Mouse (Mus musculus): ENCODE data around the gene Pla2g3. TPM values are rescaled to one million over a fixed set of nuclear protein-coding genes. Genes with fewer than 3 reads are reported as not detected.

The Pla2g3 gene
- polyA plus RNA-seq, 1 experiment, result 0.62 TPM

DNA sequence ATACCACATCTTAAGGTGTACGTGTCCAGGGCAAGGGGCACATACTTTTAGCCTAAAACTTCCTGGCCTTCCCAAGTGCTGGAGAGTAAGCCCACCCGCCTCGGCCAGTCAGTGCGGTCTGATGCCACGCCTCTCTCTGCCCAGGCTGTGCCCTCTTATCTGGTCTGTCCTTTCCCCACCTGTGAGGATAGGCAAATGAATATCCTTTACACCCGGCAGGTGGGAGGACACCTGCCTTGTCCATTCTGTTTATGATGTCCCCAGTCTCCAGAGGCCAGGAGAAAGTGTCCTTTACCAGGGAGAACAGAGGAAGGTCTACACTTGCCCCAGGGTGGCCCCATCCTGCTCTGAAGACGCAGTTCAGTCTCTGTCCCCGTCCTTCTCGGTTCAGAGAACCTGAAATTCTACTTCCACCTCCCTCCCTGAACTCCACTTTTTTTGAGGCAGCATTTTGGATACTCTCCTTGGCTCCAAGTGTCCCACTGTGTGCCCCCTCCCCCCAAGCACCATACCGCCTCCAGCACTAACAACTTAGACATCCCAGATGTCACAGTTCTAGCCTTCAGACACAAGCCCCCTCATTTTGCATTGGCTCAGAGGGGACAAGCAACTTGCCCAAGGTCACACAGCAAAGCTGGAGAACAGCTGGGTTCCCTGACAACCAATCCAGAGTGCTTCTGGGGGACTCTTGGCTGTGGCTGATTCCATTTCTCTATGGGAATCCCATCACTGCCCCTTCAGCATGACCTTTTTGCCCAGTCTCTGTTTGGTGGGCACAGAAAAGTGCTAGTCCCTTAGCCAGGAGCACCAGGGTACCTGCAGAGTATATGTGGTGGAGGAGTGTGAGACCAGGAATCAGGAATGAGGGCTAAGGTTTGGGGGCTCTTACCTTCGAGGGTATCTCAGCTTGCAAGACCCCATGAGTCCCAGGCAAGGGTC lies 15.9 kb downstream of the Pla2g3 start:
- no peak overlapping the region for H3K4me3 ChIP-seq
- TF ChIP-seq MYOD1 (IDR thresholded peaks at IDR 0.05; ENCODE audit: control insufficient read depth in 1 of 3, insufficient read length in 2 of 3, low read depth in 2 of 3) (no peak), CEBPB (IDR thresholded peaks at IDR 0.05; ENCODE audit: insufficient read depth, poor library complexity, severe bottlenecking) (no peak), TCF12 (IDR thresholded peaks at IDR 0.05; ENCODE audit: insufficient read depth, poor library complexity, severe bottlenecking) (no peak), TCF3 (IDR thresholded peaks at IDR 0.05; ENCODE audit: insufficient read length, low read depth) (no peak), MAX (IDR thresholded peaks at IDR 0.05; ENCODE audit: low read depth) (no peak), E2F4 (IDR thresholded peaks at IDR 0.05; ENCODE audit: insufficient read depth) (no peak), POLR2AphosphoS2 (IDR thresholded peaks at IDR 0.05; ENCODE audit: insufficient read length, low read depth) (no peak), USF1 (IDR thresholded peaks at IDR 0.05; ENCODE audit: low read depth) (no peak), SRF (IDR thresholded peaks at IDR 0.05; ENCODE audit: control insufficient read depth, insufficient read length, low read depth) (no peak), POLR2A (IDR thresholded peaks at IDR 0.05; ENCODE audit: insufficient read length, low read depth) (no peak), REST (IDR thresholded peaks at IDR 0.05; ENCODE audit: insufficient read depth, insufficient read length) (no peak)
- peaks cover 12% of the 10 kb centered on the region for H3K27me3 ChIP-seq (ENCODE audit: control insufficient read depth, insufficient read depth, insufficient read length)
- peak overlapping the region; percentile 25 for H3K4me2 ChIP-seq (ENCODE audit: low read depth)
- no peaks in the 10 kb centered on the region for H3K79me2 ChIP-seq (ENCODE audit: control insufficient read depth, insufficient read depth)
- H3ac ChIP-seq (ENCODE audit: control insufficient read depth, insufficient read length), result no peak overlapping the region
- no peaks in the 10 kb centered on the region for H3K36me3 ChIP-seq (ENCODE audit: control insufficient read depth, insufficient read depth)

DNA sequence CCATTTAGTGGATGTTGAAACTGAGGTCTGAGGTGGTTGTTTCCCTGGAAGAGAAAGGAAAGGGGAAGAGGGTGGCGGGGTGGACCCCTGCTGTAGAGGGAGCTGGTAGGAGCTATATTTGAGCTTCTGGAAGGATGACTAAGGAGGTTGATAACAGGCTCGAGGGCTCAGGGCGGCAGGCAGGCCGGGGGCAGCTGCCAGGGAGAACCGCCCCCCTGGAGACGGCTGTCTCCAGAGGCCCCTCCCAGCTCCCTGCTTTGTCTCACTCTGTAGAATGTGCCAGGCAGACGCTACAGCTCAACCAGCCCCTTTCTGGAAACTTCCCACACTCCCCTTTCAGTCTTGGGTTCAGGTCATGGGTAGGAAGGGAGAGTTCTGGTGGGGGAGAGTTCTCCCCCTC lies 20.1 kb downstream of the Pla2g3 start:
- H3K4me2 ChIP-seq (ENCODE audit: low read depth), result peak overlapping the region; percentile 53

DNA sequence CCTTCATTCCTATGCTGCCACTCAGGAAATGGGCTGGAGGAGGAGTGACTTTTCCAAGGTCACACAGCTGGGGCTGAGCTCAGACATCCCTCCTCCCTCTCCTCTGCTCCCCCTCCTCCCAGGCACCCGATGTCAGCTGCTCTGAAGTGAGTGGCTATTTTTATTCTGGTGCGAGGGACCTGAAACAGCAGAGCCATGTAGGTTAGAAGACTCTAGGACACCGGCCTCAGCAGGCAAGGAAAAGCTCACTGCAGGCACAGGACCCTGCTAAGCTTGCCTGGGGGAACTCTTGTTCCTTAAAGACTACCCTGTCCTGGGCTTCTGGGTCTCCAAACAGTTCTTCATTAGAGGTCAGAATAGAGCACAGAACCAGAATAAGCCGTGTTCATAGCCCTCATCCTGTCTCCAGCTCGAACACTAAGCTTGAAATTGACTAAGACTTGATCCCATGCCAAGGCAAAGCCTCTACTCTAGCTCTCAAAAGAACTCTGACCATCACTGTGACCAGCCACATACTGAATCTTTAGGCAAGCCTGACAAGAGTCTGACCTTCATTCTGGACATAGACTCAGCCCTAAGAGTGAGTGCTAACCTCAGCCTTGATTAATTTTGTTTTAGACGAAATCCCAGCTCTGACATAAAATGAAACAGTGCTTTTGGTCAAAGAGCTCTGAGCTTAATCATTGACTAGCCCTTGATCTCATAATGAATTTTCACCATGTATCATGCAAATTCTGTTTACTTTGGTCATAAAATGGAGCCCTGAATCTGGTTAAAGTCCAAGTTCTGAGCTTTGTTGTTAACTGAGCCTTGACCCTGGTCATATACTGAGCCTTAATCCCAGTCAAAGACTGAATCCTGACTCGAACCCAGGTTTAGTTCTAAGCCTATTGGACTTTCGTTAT lies 21.3 kb downstream of the Pla2g3 start:
- TF ChIP-seq MYOD1 (IDR thresholded peaks at IDR 0.05; ENCODE audit: control insufficient read depth in 1 of 3, insufficient read length in 2 of 3, low read depth in 2 of 3) (peak in 2 of 3 experiments; percentile 17 to 82), TCF12 (IDR thresholded peaks at IDR 0.05; ENCODE audit: insufficient read depth, poor library complexity, severe bottlenecking) (peak; percentile 21), MAX (IDR thresholded peaks at IDR 0.05; ENCODE audit: low read depth) (no peak), MYOG (IDR thresholded peaks at IDR 0.05; ENCODE audit: control insufficient read depth in 1 of 3, insufficient read depth in 1 of 3, insufficient read length in 2 of 3, low read depth in 2 of 3) (peak; percentile 41 to 85 (median 59)), USF1 (IDR thresholded peaks at IDR 0.05; ENCODE audit: low read depth) (no peak), POLR2A (IDR thresholded peaks at IDR 0.05; ENCODE audit: insufficient read length, low read depth) (peak; percentile 33), POLR2AphosphoS2 (IDR thresholded peaks at IDR 0.05; ENCODE audit: insufficient read length, low read depth) (no peak)
- Histone ChIP-seq H3K36me3 (ENCODE audit: control insufficient read depth, insufficient read depth) (no peaks in the 10 kb centered on the region), H3K79me2 (ENCODE audit: control insufficient read depth, insufficient read depth) (no peaks in the 10 kb centered on the region), H3K4me3 (no peak overlapping the region), H3K4me2 (ENCODE audit: low read depth) (peak overlapping the region; percentile 63), H3K27me3 (ENCODE audit: control insufficient read depth, insufficient read depth, insufficient read length) (no peaks in the 10 kb centered on the region), H3ac (ENCODE audit: control insufficient read depth, insufficient read length) (no peak overlapping the region)

More for the DNA sequence above, 20.1 kb downstream of the Pla2g3 start:
- H3K79me2 ChIP-seq (ENCODE audit: control insufficient read depth, insufficient read depth), result no peaks in the 10 kb centered on the region
- H3K4me3 ChIP-seq, result no peak overlapping the region
- H3ac ChIP-seq (ENCODE audit: control insufficient read depth, insufficient read length), result no peak overlapping the region
- H3K36me3 ChIP-seq (ENCODE audit: control insufficient read depth, insufficient read depth), result no peaks in the 10 kb centered on the region
- TF ChIP-seq REST (IDR thresholded peaks at IDR 0.05; ENCODE audit: insufficient read depth, insufficient read length) (no peak), MYOD1 (IDR thresholded peaks at IDR 0.05; ENCODE audit: control insufficient read depth in 1 of 3, insufficient read length in 2 of 3, low read depth in 2 of 3) (peak in 2 of 3 experiments; percentile 45 to 83), MYOG (IDR thresholded peaks at IDR 0.05; ENCODE audit: control insufficient read depth in 1 of 3, insufficient read depth in 1 of 3, insufficient read length in 2 of 3, low read depth in 2 of 3) (peak; percentile 50 to 88 (median 60))
- no peaks in the 10 kb centered on the region for H3K27me3 ChIP-seq (ENCODE audit: control insufficient read depth, insufficient read depth, insufficient read length)

DNA sequence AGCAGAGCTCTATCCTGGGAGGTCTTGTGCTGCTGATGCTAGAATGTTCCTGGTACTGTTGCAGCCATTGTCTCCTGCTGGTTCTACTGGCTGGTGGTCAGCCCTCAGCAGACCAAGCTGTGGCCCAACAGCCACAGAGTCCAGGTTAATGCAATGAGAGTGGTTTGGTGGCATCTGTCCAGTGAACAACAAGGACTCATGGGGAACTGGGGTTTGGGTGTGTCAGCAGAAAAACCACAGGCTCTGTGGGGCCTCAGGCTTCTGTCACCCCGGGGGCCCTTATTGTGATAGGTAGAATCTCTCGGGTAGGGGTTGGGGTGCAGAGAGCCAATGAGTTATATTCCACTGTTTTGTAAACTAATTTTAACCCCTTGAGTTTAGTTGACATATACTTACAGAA lies 22.2 kb downstream of the Pla2g3 start:
- H3K4me2 ChIP-seq (ENCODE audit: low read depth), result peak overlapping the region; percentile 63
- H3K27me3 ChIP-seq (ENCODE audit: control insufficient read depth, insufficient read depth, insufficient read length), result no peaks in the 10 kb centered on the region
- H3K36me3 ChIP-seq (ENCODE audit: control insufficient read depth, insufficient read depth), result no peaks in the 10 kb centered on the region
- TF ChIP-seq POLR2AphosphoS2 (IDR thresholded peaks at IDR 0.05; ENCODE audit: insufficient read length, low read depth) (no peak), MYOG (IDR thresholded peaks at IDR 0.05; ENCODE audit: control insufficient read depth in 1 of 3, insufficient read depth in 1 of 3, insufficient read length in 2 of 3, low read depth in 2 of 3) (no peak), MAX (IDR thresholded peaks at IDR 0.05; ENCODE audit: low read depth) (no peak), REST (IDR thresholded peaks at IDR 0.05; ENCODE audit: insufficient read depth, insufficient read length) (no peak), SRF (IDR thresholded peaks at IDR 0.05; ENCODE audit: control insufficient read depth, insufficient read length, low read depth) (no peak), CEBPB (IDR thresholded peaks at IDR 0.05; ENCODE audit: insufficient read depth, poor library complexity, severe bottlenecking) (no peak), TCF12 (IDR thresholded peaks at IDR 0.05; ENCODE audit: insufficient read depth, poor library complexity, severe bottlenecking) (no peak), E2F4 (IDR thresholded peaks at IDR 0.05; ENCODE audit: insufficient read depth) (no peak), POLR2A (IDR thresholded peaks at IDR 0.05; ENCODE audit: insufficient read length, low read depth) (no peak), MYOD1 (IDR thresholded peaks at IDR 0.05; ENCODE audit: control insufficient read depth in 1 of 3, insufficient read length in 2 of 3, low read depth in 2 of 3) (no peak), USF1 (IDR thresholded peaks at IDR 0.05; ENCODE audit: low read depth) (no peak), TCF3 (IDR thresholded peaks at IDR 0.05; ENCODE audit: insufficient read length, low read depth) (no peak)
- no peak overlapping the region for H3ac ChIP-seq (ENCODE audit: control insufficient read depth, insufficient read length)
- H3K79me2 ChIP-seq (ENCODE audit: control insufficient read depth, insufficient read depth), result no peaks in the 10 kb centered on the region
- no peak overlapping the region for H3K4me3 ChIP-seq

Measured in myocyte (in vitro differentiated cells).